Comparison of ENCODE assay signal across 24 mouse cellular contexts in genomic region chr5:87809253-87809652, GRCm38 (mm10). TPM values are rescaled to one million over a fixed set of nuclear protein-coding genes. Genes with fewer than 3 reads are reported as not detected.
DNase-seq lines count a peak whose midpoint lies in the region; ATAC-seq and TF ChIP-seq lines count a peak whose summit lies in the region.
"Had no signal": no experiment of that assay in that cellular context is flagged by ENCODE, and none has a peak within 500 bp of the region (broad histone marks: within the 10 kb centered on the region; RNA-seq: fewer than 3 reads in every experiment).

No protein-coding gene starts in this region.

- no peaks in the 10 kb centered on the region for H3K27me3 ChIP-seq in kidney, postnatal 0 days (ENCODE audit: insufficient read depth, low read length)
- no peaks in the 10 kb centered on the region for H3K27me3 ChIP-seq in kidney, adult 2 months (replicated peaks; ENCODE audit: control insufficient read depth, insufficient read depth, low read length)
- H3K27me3 ChIP-seq in CH12.LX (replicated peaks) = no peaks in the 10 kb centered on the region
- no peaks in the 10 kb centered on the region for H3K27me3 ChIP-seq in thymus, adult 2 months (ENCODE audit: control insufficient read depth, insufficient read depth, low read length)
- H3K27me3 ChIP-seq: embryonic facial prominence, embryonic 13.5 days; forebrain, embryonic 13.5 days; heart, embryonic 13.5 days; hindbrain, embryonic 13.5 days had no signal

- no peak overlapping the region for H3K4me3 ChIP-seq in kidney, postnatal 0 days (replicated peaks; ENCODE audit: low read depth, low read length)
- no peak overlapping the region for H3K4me3 ChIP-seq in kidney, adult 2 months (ENCODE audit: insufficient read depth, low read depth, low read length)
- H3K4me3 ChIP-seq in CH12.LX (replicated peaks in 1 of 3; ENCODE audit: low read depth in 2 of 3, low read length in 2 of 3, poor library complexity in 1 of 3) = no peak overlapping the region
- H3K4me3 ChIP-seq in thymus, adult 2 months (ENCODE audit: control insufficient read depth, insufficient read depth, low read length) = no peak overlapping the region
- H3K4me3 ChIP-seq: embryonic facial prominence, embryonic 13.5 days; forebrain, embryonic 13.5 days; gastrocnemius, adult 2 months; heart, embryonic 13.5 days; hindbrain, embryonic 13.5 days had no signal

- 65% methylated on average over 2 of the region's 2 CpGs for WGBS in kidney, postnatal 0 days
- 58% methylated on average over 2 of the region's 2 CpGs for WGBS in kidney, adult 2 months
- 69% methylated on average over 2 of the region's 2 CpGs for WGBS in thymus, adult 2 months

- dilution Hi-C loops in CH12.LX (cut with MboI; ENCODE audit: extremely low pct_ligation_motif_present, extremely low pct_unique_long_range_greater_than_20kb, low sequenced_read_pairs) = no loop called here

- TF ChIP-seq RAD21 in CH12.LX (IDR thresholded peaks at IDR 0.05; ENCODE audit: low read depth, low read length) = peak; percentile 32

- TF ChIP-seq POLR2A in kidney, adult 2 months (IDR thresholded peaks at IDR 0.05; ENCODE audit: low read depth, low read length) = no peak
- no peak for TF ChIP-seq POLR2A in CH12.LX (IDR thresholded peaks at IDR 0.05; ENCODE audit: low read depth, low read length)
- no peak for TF ChIP-seq POLR2A in thymus, adult 2 months (IDR thresholded peaks at IDR 0.05; ENCODE audit: control insufficient read depth, extremely low read depth, insufficient read depth, low read length, poor library complexity)

- H3K4me1 ChIP-seq in kidney, postnatal 0 days (replicated peaks; ENCODE audit: insufficient read depth, low read length) = no peaks in the 10 kb centered on the region
- H3K4me1 ChIP-seq in kidney, adult 2 months (ENCODE audit: control insufficient read depth, insufficient read depth, low read length) = no peaks in the 10 kb centered on the region
- H3K4me1 ChIP-seq in CH12.LX (ENCODE audit: control insufficient read depth in 1 of 2, insufficient read depth in 2 of 2) = no peaks in the 10 kb centered on the region
- no peaks in the 10 kb centered on the region for H3K4me1 ChIP-seq in thymus, adult 2 months (replicated peaks; ENCODE audit: control insufficient read depth, insufficient read depth, low read length)
- H3K4me1 ChIP-seq: embryonic facial prominence, embryonic 13.5 days; forebrain, embryonic 13.5 days; heart, embryonic 13.5 days; hindbrain, embryonic 13.5 days had no signal

- H3K9ac ChIP-seq in kidney, postnatal 0 days (ENCODE audit: low read depth, low read length) = no peak overlapping the region
- H3K9ac ChIP-seq in CH12.LX (ENCODE audit: insufficient read depth, low read depth) = no peak overlapping the region
- H3K9ac ChIP-seq: embryonic facial prominence, embryonic 13.5 days; forebrain, embryonic 13.5 days; forebrain, postnatal 0 days; heart, embryonic 13.5 days; hindbrain, embryonic 13.5 days had no signal

- no peak overlapping the region for H3K27ac ChIP-seq in kidney, postnatal 0 days
- H3K27ac ChIP-seq in kidney, adult 2 months (ENCODE audit: insufficient read depth, low read depth, low read length) = no peak overlapping the region
- no peak overlapping the region for H3K27ac ChIP-seq in CH12.LX (ENCODE audit: insufficient read depth, low read depth)
- no peak overlapping the region for H3K27ac ChIP-seq in thymus, adult 2 months (ENCODE audit: control insufficient read depth, insufficient read depth, low read length)
- H3K27ac ChIP-seq: embryonic facial prominence, embryonic 13.5 days; forebrain, embryonic 13.5 days; gastrocnemius, adult 2 months; heart, embryonic 13.5 days; hindbrain, embryonic 13.5 days had no signal

- TF ChIP-seq EP300 in CH12.LX (IDR thresholded peaks at IDR 0.05; ENCODE audit: low read length) = no peak

- no peaks in the 10 kb centered on the region for H3K9me3 ChIP-seq in kidney, postnatal 0 days (replicated peaks; ENCODE audit: low read length)
- H3K9me3 ChIP-seq in CH12.LX (replicated peaks; ENCODE audit: low read length) = no peaks in the 10 kb centered on the region
- H3K9me3 ChIP-seq: embryonic facial prominence, embryonic 13.5 days; forebrain, embryonic 13.5 days; heart, embryonic 13.5 days; hindbrain, embryonic 13.5 days had no signal

- no peaks in the 10 kb centered on the region for H3K36me3 ChIP-seq in kidney, postnatal 0 days (ENCODE audit: insufficient read depth, low read length)
- no peaks in the 10 kb centered on the region for H3K36me3 ChIP-seq in kidney, adult 2 months (ENCODE audit: control insufficient read depth, insufficient read depth, low read length)
- H3K36me3 ChIP-seq in CH12.LX (replicated peaks in 1 of 2; ENCODE audit: control insufficient read depth in 1 of 2, insufficient read depth in 1 of 2, low read length in 1 of 2) = no peaks in the 10 kb centered on the region
- no peaks in the 10 kb centered on the region for H3K36me3 ChIP-seq in thymus, adult 2 months (ENCODE audit: control insufficient read depth, insufficient read depth, low read length)
- H3K36me3 ChIP-seq: embryonic facial prominence, embryonic 13.5 days; heart, embryonic 13.5 days; hindbrain, embryonic 13.5 days had no signal

- TF ChIP-seq CTCF in kidney, postnatal 0 days (IDR thresholded peaks at IDR 0.05; ENCODE audit: low read depth) = peak; percentile 20; the same call in 1 of the 2 replicates
- no peak for TF ChIP-seq CTCF in kidney, adult 2 months (conservative IDR thresholded peaks at IDR 0.05; ENCODE audit: insufficient read depth, insufficient read length, low read depth, low read length)
- peak in 1 of 2 experiments; percentile 63; a peak in 2 of 4 replicates for TF ChIP-seq CTCF in CH12.LX (conservative IDR thresholded peaks at IDR 0.05 in 1 of 2, IDR thresholded peaks at IDR 0.05 in 1 of 2; ENCODE audit: low read depth in 2 of 2, low read length in 2 of 2)
- no peak for TF ChIP-seq CTCF in thymus, adult 2 months (IDR thresholded peaks at IDR 0.05; ENCODE audit: borderline replicate concordance, control insufficient read depth, extremely low read depth, insufficient read depth, low read length, poor library complexity)

- no peak for ATAC-seq in kidney, postnatal 0 days (replicated peaks; ENCODE audit: low FRiP score, low read depth)
- no peak for ATAC-seq in frontal cortex, adult (ENCODE audit: low TSS enrichment)
- ATAC-seq: CD4-positive, CD25-positive, alpha-beta regulatory T cell, adult 4 months; forebrain, embryonic 13.5 days; forebrain, postnatal 0 days had no signal

- DNase-seq in kidney, postnatal 0 days (ENCODE audit: low spot score) = peak; percentile 4
- no peak for DNase-seq in kidney, adult 2 months
- DNase-seq in CH12.LX (ENCODE audit: extremely low read depth) (peak; percentile 35), R1 (ENCODE audit: low read depth, low spot score) (peak; percentile 8)
- DNase-seq in thymus, adult 2 months = no peak
- DNase-seq: adrenal gland, postnatal 10 days; B cell, adult 2 months; cerebellum, adult 18-20 months; cerebellum, adult 9-11 months; cerebellum, postnatal 36 days; forebrain, postnatal 0 days; gastrocnemius, adult 2 months; gastrocnemius, postnatal 25 days; kidney, adult 11 months had no signal

- in situ Hi-C loops in CH12.LX (cut with MboI; ENCODE audit: low pct_ligation_motif_present, low pct_unique_long_range_greater_than_20kb, low sequenced_read_pairs) = no loop called here

- no peak overlapping the region for H3K4me2 ChIP-seq in kidney, postnatal 0 days (ENCODE audit: low read length)
- H3K4me2 ChIP-seq in CH12.LX (ENCODE audit: insufficient read depth, low read depth, poor library complexity, severe bottlenecking) = peak overlapping the region; percentile 21; the same call in 1 of the 2 replicates
- H3K4me2 ChIP-seq: embryonic facial prominence, embryonic 13.5 days; forebrain, embryonic 13.5 days; heart, embryonic 13.5 days; hindbrain, embryonic 13.5 days had no signal

- no peaks in the 10 kb centered on the region for H3K79me2 ChIP-seq in CH12.LX (replicated peaks; ENCODE audit: control insufficient read depth, extremely low read depth, insufficient read depth, poor library complexity, severe bottlenecking)

TF ChIP-seq in CH12.LX, 34 proteins besides CTCF, POLR2A, EP300 and RAD21:
- TF ChIP-seq MAZ (IDR thresholded peaks at IDR 0.05; ENCODE audit: low read depth, low read length) (no peak), SMC3 (IDR thresholded peaks at IDR 0.05; ENCODE audit: low read depth, low read length) (peak; percentile 55), MYC (IDR thresholded peaks at IDR 0.05; ENCODE audit: low read depth, low read length) (peak; percentile 86)

RNA-seq across cellular contexts. Expression of gene Csn1s2b, which starts 1.4 kb away (rescaled TPM):
- not detected in 2 replicates for polyA plus RNA-seq in kidney, postnatal 0 days (2015; fragmentation: Nextera tagmentation; extraction: Ambion mirVana)
- polyA plus RNA-seq in kidney, adult 2 months (2012; rRNA removed) = not detected in 2 replicates
- total RNA-seq in CH12.LX (2012; rRNA removed) (not detected in 2 replicates), CH12.LX (2014; rRNA removed) (not detected in 2 replicates)
- polyA plus RNA-seq in CH12.LX (2012; ENCODE audit: insufficient read length, low read depth) = not detected in 2 replicates
- not detected in 2 replicates for polyA plus RNA-seq in thymus, adult 2 months (2012; rRNA removed)
- total RNA-seq: adrenal gland, postnatal 10 days; forebrain, postnatal 0 days; gastrocnemius, adult 2 months; gastrocnemius, postnatal 25 days; granulocyte monocyte progenitor cell, adult 5-6 weeks; heart, adult 8-10 months; hematopoietic stem cell, adult 5-6 weeks had no signal
- polyA plus RNA-seq: embryonic facial prominence, embryonic 13.5 days; forebrain, embryonic 13.5 days; forebrain, postnatal 0 days; heart, embryonic 13.5 days; heart, postnatal 0 days; hindbrain, embryonic 13.5 days had no signal

RNA-seq across cellular contexts. Expression of gene Prr27, which starts 16.2 kb away (rescaled TPM):
- not detected in 2 replicates for polyA plus RNA-seq in kidney, postnatal 0 days (2015; fragmentation: Nextera tagmentation; extraction: Ambion mirVana)
- polyA plus RNA-seq in kidney, adult 2 months (2012; rRNA removed) = not detected in 2 replicates
- total RNA-seq in CH12.LX (2012; rRNA removed) (not detected in 2 replicates), CH12.LX (2014; rRNA removed) (not detected in 2 replicates)
- polyA plus RNA-seq in CH12.LX (2012; ENCODE audit: insufficient read length, low read depth) = not detected in 2 replicates
- polyA plus RNA-seq in thymus, adult 2 months (2012; rRNA removed) = not detected in 2 replicates
- total RNA-seq: adrenal gland, postnatal 10 days; forebrain, postnatal 0 days; gastrocnemius, adult 2 months; gastrocnemius, postnatal 25 days; granulocyte monocyte progenitor cell, adult 5-6 weeks; heart, adult 8-10 months; hematopoietic stem cell, adult 5-6 weeks had no signal
- polyA plus RNA-seq: CD4-positive, CD25-positive, alpha-beta regulatory T cell, adult 4 months; embryonic facial prominence, embryonic 13.5 days; forebrain, embryonic 13.5 days; forebrain, postnatal 0 days; heart, embryonic 13.5 days; heart, postnatal 0 days; hindbrain, embryonic 13.5 days had no signal

RNA-seq across cellular contexts. Expression of gene Csn1s2a, which starts 34.9 kb away (rescaled TPM):
- polyA plus RNA-seq in kidney, postnatal 0 days (2015; fragmentation: Nextera tagmentation; extraction: Ambion mirVana) = not detected in 2 replicates
- polyA plus RNA-seq in kidney, adult 2 months (2012; rRNA removed) = not detected in 2 replicates
- not detected in 2 replicates for total RNA-seq in CH12.LX (2012; rRNA removed)
- total RNA-seq in CH12.LX (2014; rRNA removed) = not detected in 2 replicates
- polyA plus RNA-seq in CH12.LX (2012; ENCODE audit: insufficient read length, low read depth) = not detected in 2 replicates
- polyA plus RNA-seq in thymus, adult 2 months (2012; rRNA removed) = 0.75 and 0.88 TPM in 2 replicates
- total RNA-seq: adrenal gland, postnatal 10 days; forebrain, postnatal 0 days; gastrocnemius, adult 2 months; gastrocnemius, postnatal 25 days; granulocyte monocyte progenitor cell, adult 5-6 weeks; heart, adult 8-10 months; hematopoietic stem cell, adult 5-6 weeks had no signal
- polyA plus RNA-seq: CD4-positive, CD25-positive, alpha-beta regulatory T cell, adult 4 months; embryonic facial prominence, embryonic 13.5 days; forebrain, embryonic 13.5 days; forebrain, postnatal 0 days; heart, embryonic 13.5 days; heart, postnatal 0 days; hindbrain, embryonic 13.5 days had no signal

Comparison
In these comparisons a context has a peak if more than half of its experiments do, and no peak if none do; other contexts are left out.
1. DNase-seq: peak in kidney, postnatal 0 days (single experiment), CH12.LX (single experiment) and R1 (single experiment); none in kidney, adult 2 months (single experiment) and thymus, adult 2 months (single experiment).